In the genomic region with DNA sequence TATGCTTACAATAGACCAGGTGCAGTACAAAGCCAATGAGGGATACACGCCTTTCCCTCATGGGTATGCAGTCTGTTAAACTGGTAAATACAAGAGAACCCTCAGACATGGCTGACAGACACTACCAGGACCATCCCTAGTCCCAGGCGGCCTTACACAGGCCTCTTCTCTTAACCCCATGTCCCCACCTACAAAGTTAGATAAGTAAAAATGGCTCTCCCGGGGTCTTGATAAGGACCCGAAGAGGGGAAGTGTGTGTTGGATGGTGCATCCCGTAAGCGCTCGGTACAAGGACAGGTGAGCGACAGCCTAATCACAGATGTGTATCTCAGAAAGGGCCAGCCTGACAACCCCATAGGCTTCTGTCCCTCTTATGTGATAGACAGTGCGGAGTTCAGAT, we compare ENCODE assay signal across 12 mouse cellular contexts.
"Had no signal": no experiment of that assay in that cellular context is flagged by ENCODE, and none has a peak within 500 bp of the region (broad histone marks: within the 10 kb centered on the region; RNA-seq: fewer than 3 reads in every experiment).

No protein-coding gene starts in this region.

- H3K4me2 ChIP-seq: intestine, embryonic 15.5 days; kidney, embryonic 15.5 days; limb, embryonic 13.5 days; lung, embryonic 14.5 days; midbrain, embryonic 13.5 days had no signal

- ATAC-seq: midbrain, embryonic 13.5 days had no signal

- H3K27ac ChIP-seq: intestine, embryonic 15.5 days; limb, embryonic 13.5 days; midbrain, embryonic 13.5 days had no signal

- H3K4me3 ChIP-seq: intestine, embryonic 15.5 days; kidney, embryonic 15.5 days; limb, embryonic 10.5 days; limb, embryonic 13.5 days; midbrain, embryonic 13.5 days had no signal

- H3K36me3 ChIP-seq: intestine, embryonic 15.5 days; kidney, embryonic 15.5 days; limb, embryonic 10.5 days; limb, embryonic 13.5 days; midbrain, embryonic 13.5 days had no signal

- H3K9me3 ChIP-seq: intestine, embryonic 15.5 days; kidney, embryonic 15.5 days; limb, embryonic 10.5 days; limb, embryonic 13.5 days; midbrain, embryonic 13.5 days had no signal

- H3K9ac ChIP-seq: intestine, embryonic 15.5 days; kidney, embryonic 15.5 days; limb, embryonic 13.5 days; lung, embryonic 14.5 days; midbrain, embryonic 13.5 days had no signal

- H3K27me3 ChIP-seq: intestine, embryonic 15.5 days; kidney, embryonic 15.5 days had no signal

- DNase-seq: kidney, adult 11 months; kidney, adult 8-10 months; kidney, postnatal 10 days; kidney, postnatal 36 days; lung, embryonic 14.5 days; thymus, adult 18-20 months; thymus, postnatal 36 days had no signal
